Mouse (Mus musculus): Measurements from ENCODE around the gene Tgfb1i1. TPM values are rescaled to one million over a fixed set of nuclear protein-coding genes. Genes with fewer than 3 reads are reported as not detected.

The Tgfb1i1 gene
- polyA plus RNA-seq, 1 experiment = 56.7 TPM

DNA sequence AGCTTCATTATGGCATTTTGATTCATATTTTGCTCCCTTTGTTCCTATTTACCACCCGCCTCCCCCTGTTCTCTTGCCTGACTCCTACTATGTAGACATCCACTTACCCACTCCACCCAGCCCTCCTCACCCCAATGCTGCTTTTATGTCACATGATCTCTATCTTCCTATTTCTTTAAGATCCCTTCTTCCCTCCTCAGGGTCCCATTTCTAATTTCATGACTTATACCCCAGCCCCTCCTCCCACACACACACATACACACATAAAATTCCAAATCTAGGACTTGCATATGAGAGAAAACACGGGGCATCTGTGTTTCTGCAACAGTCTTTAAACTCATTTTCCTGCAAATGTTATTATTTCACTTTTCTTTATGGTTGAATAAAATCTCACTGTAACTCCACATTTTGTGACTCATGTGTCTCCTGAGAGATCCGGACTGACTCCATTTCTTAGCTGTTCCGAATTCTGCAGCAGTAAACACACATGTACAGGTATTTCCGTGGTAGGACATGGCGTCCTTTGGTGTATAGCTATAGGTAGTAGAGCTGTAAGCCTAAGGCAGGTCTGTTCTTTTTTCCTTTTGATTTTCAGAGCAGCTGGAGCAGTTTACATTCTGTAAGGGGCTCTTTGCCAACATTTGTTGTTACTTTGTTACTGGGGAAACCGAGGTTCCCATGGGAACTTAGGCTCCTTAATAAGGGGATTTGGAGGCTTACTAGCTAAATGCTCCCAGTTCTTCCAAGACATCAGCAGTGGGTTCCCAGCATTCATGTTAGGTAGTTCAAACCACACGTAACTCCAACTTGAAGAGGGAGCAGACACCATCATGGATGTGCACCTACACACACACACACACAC is 52.1 kb downstream of the Tgfb1i1 start:
- no peak overlapping the region for H3K4me3 ChIP-seq (ENCODE audit: low read depth, low read length)
- no peaks in the 10 kb centered on the region; the same call in 1 of the 2 replicates for H3K4me1 ChIP-seq (ENCODE audit: control insufficient read depth, insufficient read depth, insufficient read length, low read length)
- WGBS = 71% methylated on average over 8 of the region's 8 CpGs
- TF ChIP-seq CTCF (IDR thresholded peaks at IDR 0.05; ENCODE audit: extremely low read depth, insufficient read length, insufficient replicate concordance, low read depth, low read length) (no peak), POLR2A (IDR thresholded peaks at IDR 0.05; ENCODE audit: low read depth, low read length) (no peak)
- H3K27ac ChIP-seq (ENCODE audit: insufficient read depth, low read depth, low read length) = peak overlapping the region; percentile 26
- 0 out of 2 replicates have a peak, but pooled peaks cover 3% of the 10 kb centered on the region for H3K36me3 ChIP-seq (ENCODE audit: control insufficient read depth, insufficient read depth, low read length)
- H3K27me3 ChIP-seq (ENCODE audit: control insufficient read depth, insufficient read depth, low read length) = no peaks in the 10 kb centered on the region

DNA sequence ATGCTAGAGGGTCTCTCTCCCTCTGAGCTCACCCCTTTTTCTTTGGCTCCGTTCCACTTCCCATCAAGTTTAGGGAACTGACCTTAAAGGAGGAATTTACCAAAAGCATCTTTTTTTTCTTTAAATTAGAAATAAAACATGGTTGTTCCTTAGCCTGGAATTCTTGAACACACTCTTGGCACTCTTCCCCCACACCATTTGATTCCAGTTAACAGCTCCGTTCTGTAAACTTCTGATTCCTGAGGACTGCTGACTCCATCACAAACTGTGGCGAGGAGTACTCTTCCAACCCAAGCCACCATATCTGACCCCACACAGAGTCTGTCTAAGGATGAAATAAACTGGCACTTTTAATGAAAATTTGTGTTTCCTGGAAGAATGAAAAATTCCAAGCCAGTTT is 54.3 kb downstream of the Tgfb1i1 start:
- 0 out of 2 replicates have a peak, but pooled peaks cover 1% of the 10 kb centered on the region for H3K36me3 ChIP-seq (ENCODE audit: control insufficient read depth, insufficient read depth, low read length)
- H3K27ac ChIP-seq (ENCODE audit: insufficient read depth, low read depth, low read length) = no peak overlapping the region
- no peak for TF ChIP-seq POLR2A (IDR thresholded peaks at IDR 0.05; ENCODE audit: low read depth, low read length)
- TF ChIP-seq CTCF (IDR thresholded peaks at IDR 0.05; ENCODE audit: extremely low read depth, insufficient read length, insufficient replicate concordance, low read depth, low read length) = no peak
- H3K4me3 ChIP-seq (ENCODE audit: low read depth, low read length) = no peak overlapping the region
- H3K27me3 ChIP-seq (ENCODE audit: control insufficient read depth, insufficient read depth, low read length) = no peaks in the 10 kb centered on the region
- H3K4me1 ChIP-seq (ENCODE audit: control insufficient read depth, insufficient read depth, insufficient read length, low read length) = no peaks in the 10 kb centered on the region; the same call in 1 of the 2 replicates
- WGBS = 83% methylated on average over 3 of the region's 3 CpGs

- 70% methylated on average over 3 of the region's 3 CpGs for WGBS
- Histone ChIP-seq H3K27ac (ENCODE audit: insufficient read depth, low read depth, low read length) (no peak overlapping the region), H3K4me1 (ENCODE audit: control insufficient read depth, insufficient read depth, insufficient read length, low read length) (no peaks in the 10 kb centered on the region), H3K36me3 (ENCODE audit: control insufficient read depth, insufficient read depth, low read length) (no peaks in the 10 kb centered on the region), H3K4me3 (ENCODE audit: low read depth, low read length) (no peak overlapping the region), H3K27me3 (ENCODE audit: control insufficient read depth, insufficient read depth, low read length) (no peaks in the 10 kb centered on the region)
- TF ChIP-seq CTCF (IDR thresholded peaks at IDR 0.05; ENCODE audit: extremely low read depth, insufficient read length, insufficient replicate concordance, low read depth, low read length) (no peak), POLR2A (IDR thresholded peaks at IDR 0.05; ENCODE audit: low read depth, low read length) (no peak)
Measured at GRCm38 (mm10) chr7:128302151-128302550, 55.5 kb downstream of the Tgfb1i1 start.

GRCm38 (mm10) chr7:128304198-128304597 is 57.6 kb downstream of the Tgfb1i1 start:
- Histone ChIP-seq H3K4me1 (ENCODE audit: control insufficient read depth, insufficient read depth, insufficient read length, low read length) (no peaks in the 10 kb centered on the region), H3K36me3 (ENCODE audit: control insufficient read depth, insufficient read depth, low read length) (no peaks in the 10 kb centered on the region), H3K4me3 (ENCODE audit: low read depth, low read length) (no peak overlapping the region), H3K27me3 (ENCODE audit: control insufficient read depth, insufficient read depth, low read length) (no peaks in the 10 kb centered on the region), H3K27ac (ENCODE audit: insufficient read depth, low read depth, low read length) (no peak overlapping the region)
- TF ChIP-seq CTCF (IDR thresholded peaks at IDR 0.05; ENCODE audit: extremely low read depth, insufficient read length, insufficient replicate concordance, low read depth, low read length) (no peak), POLR2A (IDR thresholded peaks at IDR 0.05; ENCODE audit: low read depth, low read length) (no peak)
- 26% methylated on average over 6 of the region's 6 CpGs for WGBS

- H3K27me3 ChIP-seq (ENCODE audit: control insufficient read depth, insufficient read depth, low read length) = no peaks in the 10 kb centered on the region
- H3K4me3 ChIP-seq (ENCODE audit: low read depth, low read length) = no peak overlapping the region
- peaks cover 1% of the 10 kb centered on the region; the same call in 1 of the 2 replicates for H3K4me1 ChIP-seq (ENCODE audit: control insufficient read depth, insufficient read depth, insufficient read length, low read length)
- H3K36me3 ChIP-seq (ENCODE audit: control insufficient read depth, insufficient read depth, low read length) = no peaks in the 10 kb centered on the region
- WGBS = 6% methylated on average over 5 of the region's 5 CpGs
- H3K27ac ChIP-seq (ENCODE audit: insufficient read depth, low read depth, low read length) = no peak overlapping the region
- peak; percentile 46; the same call in 1 of the 2 replicates for TF ChIP-seq CTCF (IDR thresholded peaks at IDR 0.05; ENCODE audit: extremely low read depth, insufficient read length, insufficient replicate concordance, low read depth, low read length)
- no peak for TF ChIP-seq POLR2A (IDR thresholded peaks at IDR 0.05; ENCODE audit: low read depth, low read length)
Measured at GRCm38 (mm10) chr7:128304907-128305306, 58.3 kb downstream of the Tgfb1i1 start.

Other genes starting within 250 kb of the Tgfb1i1 start
- 7.4 and 8.8 TPM in 2 replicates for gene Trim72, start 242.9 kb upstream of the Tgfb1i1 start, polyA plus RNA-seq (2012; rRNA removed)
- gene Itgam, start 184.2 kb upstream of the Tgfb1i1 start, polyA plus RNA-seq (2012; rRNA removed) = 3.1 and 3.3 TPM in 2 replicates
- gene Gm49368, start 184.1 kb upstream of the Tgfb1i1 start, polyA plus RNA-seq (2012; rRNA removed) = 0.05 and 0.09 TPM in 2 replicates
- 4.6 and 5.8 TPM in 2 replicates for gene Itgax, start 117.3 kb upstream of the Tgfb1i1 start, polyA plus RNA-seq (2012; rRNA removed)
- gene Itgad, start 92.4 kb upstream of the Tgfb1i1 start, polyA plus RNA-seq (2012; rRNA removed) = 0.61 and 1.4 TPM in 2 replicates
- gene Cox6a2, start 40.4 kb upstream of the Tgfb1i1 start, polyA plus RNA-seq (2012; rRNA removed) = 0.53 and 1.1 TPM in 2 replicates
- gene Armc5, start 9.5 kb upstream of the Tgfb1i1 start, polyA plus RNA-seq (2012; rRNA removed) = 24.7 and 57.1 TPM in 2 replicates
- gene 9130023H24Rik, start 8.8 kb upstream of the Tgfb1i1 start, polyA plus RNA-seq (2012; rRNA removed) = 0.60 and 0.71 TPM in 2 replicates
- gene Slc5a2, start 18.8 kb downstream of the Tgfb1i1 start, polyA plus RNA-seq (2012; rRNA removed) = not detected in 2 replicates
- gene BC017158, start 51.4 kb downstream of the Tgfb1i1 start, polyA plus RNA-seq (2012; rRNA removed) = 47.4 and 52.7 TPM in 2 replicates
- 3.4 and 9.0 TPM in 2 replicates for gene Rgs10, start 171.9 kb downstream of the Tgfb1i1 start, polyA plus RNA-seq (2012; rRNA removed)
- 9.5 and 11.6 TPM in 2 replicates for gene Tial1, start 214.9 kb downstream of the Tgfb1i1 start, polyA plus RNA-seq (2012; rRNA removed)